Mouse (Mus musculus): ENCODE data around the gene Nipal3. TPM values are rescaled to one million over a fixed set of nuclear protein-coding genes. Genes with fewer than 3 reads are reported as not detected.

The Nipal3 gene
- 50.0 and 71.8 TPM in 2 replicates for polyA plus RNA-seq (2012; rRNA removed)

DNA sequence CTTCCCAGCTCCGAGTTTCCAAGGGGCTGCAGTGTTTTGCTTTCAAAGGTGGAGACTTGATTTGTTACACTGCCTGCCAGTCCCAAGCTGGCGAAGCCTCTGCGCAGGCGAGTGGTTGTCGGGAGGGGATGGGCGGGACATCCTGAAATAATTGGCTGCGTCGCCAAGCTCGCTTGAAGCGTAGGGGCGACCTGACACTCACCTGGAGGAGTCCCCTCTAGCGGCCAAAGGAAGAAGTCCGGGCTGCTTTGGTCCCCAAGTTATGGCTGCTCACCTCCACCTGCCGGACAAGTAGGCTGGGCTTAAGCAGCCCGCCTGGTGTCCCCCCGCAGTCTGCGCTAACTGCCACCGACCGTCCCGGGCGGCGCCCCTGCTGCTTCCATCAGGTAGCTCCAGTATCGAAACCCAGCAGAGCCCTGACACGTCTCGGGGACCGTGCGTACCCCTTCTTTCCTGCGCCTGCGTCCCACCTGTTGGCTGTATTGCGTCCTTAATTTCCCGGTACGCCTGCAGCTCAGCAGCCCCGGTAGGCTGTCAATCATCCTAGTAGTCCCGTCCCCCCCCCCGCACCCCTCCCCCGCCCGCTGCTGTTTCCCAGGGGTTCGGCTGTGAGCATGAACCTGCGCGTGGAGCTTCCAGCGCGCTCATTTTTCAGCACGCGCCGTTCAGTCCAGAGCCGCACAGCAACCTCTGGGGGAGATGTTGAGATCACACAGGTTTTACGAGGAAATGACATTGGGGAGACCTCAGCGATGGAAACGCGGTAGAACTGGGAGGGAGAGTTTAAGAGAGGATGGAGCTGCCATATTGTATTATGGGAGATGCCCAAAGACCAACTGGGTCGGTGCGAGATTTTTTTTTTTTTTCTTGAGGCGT, at the start of gene Nipal3, which contains the start of gene Stpg1:
Nipal3 (minus strand) TSS at position 518 of the 876 bp plus-strand sequence.
Stpg1 (plus strand) TSS at position 270 of the 876 bp plus-strand sequence.

DNA sequence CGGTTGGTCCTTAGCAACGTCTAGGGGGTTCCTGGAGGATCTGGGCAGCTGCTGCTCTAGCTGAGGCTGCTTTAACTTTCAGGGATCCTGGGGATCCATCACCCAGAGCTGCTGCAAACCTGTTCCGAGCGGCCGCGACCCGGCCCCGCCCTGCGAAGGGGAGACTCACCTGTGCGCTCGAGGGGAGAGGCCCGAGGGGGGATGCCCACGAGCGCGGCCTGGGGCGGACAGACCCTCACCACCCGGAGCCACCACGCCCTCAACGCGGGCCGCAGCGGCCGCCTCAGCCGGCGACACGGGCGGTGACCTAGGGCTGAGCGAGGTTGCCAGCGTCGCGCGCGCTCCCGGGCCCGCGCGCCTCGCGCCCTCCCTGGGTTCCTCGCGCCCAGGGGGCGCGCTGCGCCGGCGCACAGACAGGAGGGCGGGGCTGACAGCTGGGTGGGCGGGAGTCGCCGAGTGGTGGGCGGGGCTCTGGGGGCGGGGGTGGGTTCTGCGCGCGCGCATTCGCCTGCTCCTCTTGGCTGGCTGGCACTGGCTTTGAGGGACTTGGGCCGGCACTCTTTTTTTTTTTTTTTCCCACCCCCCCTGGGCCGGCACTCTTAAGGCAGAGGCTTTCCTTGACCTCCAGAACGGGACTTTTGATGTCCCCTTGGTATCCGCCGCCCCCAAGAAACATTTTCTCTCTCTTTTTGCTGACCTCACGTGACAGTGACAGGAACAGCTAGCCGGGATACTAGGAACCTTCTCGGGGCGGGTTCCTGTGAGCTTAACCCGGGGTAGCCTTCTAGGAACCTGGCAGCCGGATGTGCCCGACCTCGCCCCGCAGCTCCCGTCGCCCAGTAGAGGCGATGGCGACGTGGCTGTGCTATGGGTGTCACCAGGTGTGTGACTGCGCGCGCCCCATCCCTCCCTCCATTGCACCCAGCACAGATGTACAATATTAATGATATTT, 61.1 kb downstream of the Nipal3 start, which contains the start of gene Rcan3:
Rcan3 (minus strand) TSS at position 411 of the 952 bp plus-strand sequence.

DNA sequence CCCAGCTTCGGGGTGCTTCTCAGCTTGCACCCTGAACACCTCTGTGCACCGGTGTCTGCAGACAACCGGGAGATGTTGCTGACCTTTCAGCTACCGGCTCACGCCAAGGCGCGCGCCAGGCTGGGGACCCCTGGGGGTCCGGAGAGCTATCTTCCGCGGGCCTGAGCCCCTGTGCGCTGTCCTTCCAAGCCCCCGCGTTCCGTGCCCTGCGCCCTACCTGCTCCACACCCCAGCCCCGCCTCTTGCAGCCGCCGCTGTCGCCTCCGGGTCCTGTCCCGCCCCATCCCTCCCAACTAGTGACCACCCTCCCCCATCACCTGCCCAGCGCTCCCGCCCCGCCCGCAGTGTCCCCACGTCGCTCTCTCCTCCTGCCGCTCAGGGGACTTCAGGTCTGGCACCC, 96.8 kb downstream of the Nipal3 start, which contains the start of gene Ncmap:
Ncmap (minus strand) TSS at position 237 of the 400 bp plus-strand sequence.

Other genes starting within 250 kb of the Nipal3 start
- gene Clic4, start 222.2 kb downstream of the Nipal3 start, polyA plus RNA-seq (2012; rRNA removed) = 45.9 and 47.4 TPM in 2 replicates
- 11.8 and 18.8 TPM in 2 replicates for gene Srrm1, start 141.7 kb downstream of the Nipal3 start, polyA plus RNA-seq (2012; rRNA removed)
- 4.0 and 4.7 TPM in 2 replicates for gene Ncmap, start 96.8 kb downstream of the Nipal3 start, polyA plus RNA-seq (2012; rRNA removed)
- 20.5 and 22.3 TPM in 2 replicates for gene Rcan3, start 61.2 kb downstream of the Nipal3 start, polyA plus RNA-seq (2012; rRNA removed)
- 0.27 and 0.58 TPM in 2 replicates for gene Stpg1, start 248 bp downstream of the Nipal3 start, polyA plus RNA-seq (2012; rRNA removed)
- 0.23 and 0.41 TPM in 2 replicates for gene Grhl3, start 78.6 kb upstream of the Nipal3 start, polyA plus RNA-seq (2012; rRNA removed)
- 6.6 and 6.8 TPM in 2 replicates for gene Ifnlr1, start 191.2 kb upstream of the Nipal3 start, polyA plus RNA-seq (2012; rRNA removed)
- gene Il22ra1, start 233.1 kb upstream of the Nipal3 start, polyA plus RNA-seq (2012; rRNA removed) = 45.9 and 60.2 TPM in 2 replicates